Mouse (Mus musculus): ENCODE measurements around the gene Cyp2j5. TPM values are rescaled to one million over a fixed set of nuclear protein-coding genes. Genes with fewer than 3 reads are reported as not detected.

Cyp2j5 gene
- total and polyA plus RNA-seq, 3 experiments, result not detected

DNA sequence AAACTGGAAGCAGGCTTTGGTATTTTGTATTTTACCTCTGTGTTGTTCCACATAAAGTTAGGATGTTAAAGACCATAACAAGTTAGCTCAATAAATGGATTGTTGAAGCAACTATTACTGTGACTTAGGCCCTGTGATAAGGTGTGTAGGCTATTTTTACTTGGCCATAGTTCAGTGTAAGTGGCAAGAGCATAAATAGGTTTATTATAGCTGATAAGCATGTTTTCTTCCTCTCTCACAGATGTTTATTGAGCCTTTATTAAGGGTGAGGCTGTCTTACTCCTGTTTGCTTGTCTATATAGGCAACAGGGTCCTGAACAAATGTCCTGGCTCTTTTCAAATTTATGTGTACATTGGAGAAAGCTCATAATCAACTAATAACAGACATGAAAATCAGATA is 17.0 kb upstream of the Cyp2j5 start:
- no peak overlapping the region for H3K4me3 ChIP-seq (ENCODE audit: control insufficient read depth in 1 of 2, insufficient read depth in 1 of 2, low read depth in 2 of 2, low read length in 2 of 2)
- no peaks in the 10 kb centered on the region for H3K9me3 ChIP-seq (replicated peaks; ENCODE audit: insufficient read depth, low read length)
- no peak overlapping the region for H3K27ac ChIP-seq (ENCODE audit: control insufficient read depth, low read depth, low read length)
- TF ChIP-seq CHD2 (IDR thresholded peaks at IDR 0.05; ENCODE audit: low read length) (no peak), MEF2A (IDR thresholded peaks at IDR 0.05; ENCODE audit: extremely low read depth, insufficient replicate concordance, low read depth, low read length, poor library complexity, severe bottlenecking) (no peak), MYB (IDR thresholded peaks at IDR 0.05; ENCODE audit: low read depth, low read length) (no peak), SMC3 (IDR thresholded peaks at IDR 0.05; ENCODE audit: low read depth, low read length) (no peak), POLR2AphosphoS5 (IDR thresholded peaks at IDR 0.05; ENCODE audit: borderline replicate concordance, low read depth, low read length) (no peak), USF1 (IDR thresholded peaks at IDR 0.05; ENCODE audit: low read depth, low read length) (no peak), BHLHE40 (IDR thresholded peaks at IDR 0.05; ENCODE audit: borderline replicate concordance, low read depth, low read length) (no peak), RAD21 (IDR thresholded peaks at IDR 0.05; ENCODE audit: low read depth, low read length) (no peak), ELF1 (IDR thresholded peaks at IDR 0.05; ENCODE audit: low read depth, low read length) (no peak), TAL1 (IDR thresholded peaks at IDR 0.05; ENCODE audit: low read length) (no peak), MAZ (IDR thresholded peaks at IDR 0.05; ENCODE audit: low read depth, low read length) (no peak), KAT2A (conservative IDR thresholded peaks at IDR 0.05; ENCODE audit: low read depth, low read length) (no peak), E2F4 (IDR thresholded peaks at IDR 0.05; ENCODE audit: borderline replicate concordance, low read depth, low read length) (no peak), POLR2AphosphoS2 (IDR thresholded peaks at IDR 0.05; ENCODE audit: low read length) (no peak)
- no peak for DNase-seq (ENCODE audit: low read depth, low spot score)
- H3K9ac ChIP-seq (ENCODE audit: control insufficient read depth, low read depth, low read length, poor library complexity, severe bottlenecking), result no peak overlapping the region
- H3K27me3 ChIP-seq (ENCODE audit: control insufficient read depth in 1 of 2, insufficient read depth in 2 of 2, low read length in 2 of 2), result no peaks in the 10 kb centered on the region
- H3K79me2 ChIP-seq (ENCODE audit: control insufficient read depth, insufficient read depth, low read length, poor library complexity), result no peaks in the 10 kb centered on the region
- no peaks in the 10 kb centered on the region for H3K36me3 ChIP-seq (ENCODE audit: control insufficient read depth in 1 of 2, insufficient read depth in 2 of 2, low read length in 2 of 2)
- H3K4me1 ChIP-seq (ENCODE audit: control insufficient read depth in 1 of 2, insufficient read depth in 2 of 2, low read length in 2 of 2), result no peaks in the 10 kb centered on the region

DNA sequence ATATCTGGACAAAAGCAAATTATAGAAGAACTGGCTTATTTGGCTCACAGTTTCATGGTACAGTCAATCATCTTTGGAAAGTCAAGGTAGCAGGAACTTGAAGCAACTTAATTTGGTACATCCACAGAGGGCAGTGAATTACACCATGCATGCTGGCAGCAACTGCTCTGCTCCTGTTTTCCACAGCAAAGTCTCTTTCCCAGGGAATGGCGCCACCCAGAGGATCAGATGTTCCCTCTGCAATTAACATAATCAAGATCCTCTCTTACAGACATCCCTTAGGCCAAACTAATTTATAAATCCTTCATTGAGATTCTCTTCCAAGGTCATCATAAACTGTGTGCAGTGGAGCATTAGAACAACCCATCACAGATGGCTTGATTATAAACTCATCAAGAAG is 16.3 kb upstream of the Cyp2j5 start:
- H3K36me3 ChIP-seq (ENCODE audit: control insufficient read depth in 1 of 2, insufficient read depth in 2 of 2, low read length in 2 of 2), result no peaks in the 10 kb centered on the region
- no peak for TF ChIP-seq MYC (IDR thresholded peaks at IDR 0.05; ENCODE audit: low read depth, low read length)
- TF ChIP-seq ZKSCAN1 (IDR thresholded peaks at IDR 0.05; ENCODE audit: low read depth, low read length), result no peak
- no peak for TF ChIP-seq BHLHE40 (IDR thresholded peaks at IDR 0.05; ENCODE audit: borderline replicate concordance, low read depth, low read length)
- no peak for TF ChIP-seq NRF1 (IDR thresholded peaks at IDR 0.05; ENCODE audit: insufficient read depth, low read depth, low read length, poor library complexity, severe bottlenecking)
- no peak for TF ChIP-seq JUND (IDR thresholded peaks at IDR 0.05; ENCODE audit: low read depth, low read length)
- TF ChIP-seq SIN3A (IDR thresholded peaks at IDR 0.05; ENCODE audit: low read length), result no peak
- TF ChIP-seq E2F4 (IDR thresholded peaks at IDR 0.05; ENCODE audit: borderline replicate concordance, low read depth, low read length), result no peak
- no peak for TF ChIP-seq GABPA (IDR thresholded peaks at IDR 0.05; ENCODE audit: low read depth, low read length)
- no peak for TF ChIP-seq USF1 (IDR thresholded peaks at IDR 0.05; ENCODE audit: low read depth, low read length)
- no peak for TF ChIP-seq POLR2A (IDR thresholded peaks at IDR 0.05; ENCODE audit: control insufficient read depth in 1 of 2, insufficient read depth in 1 of 2, low read depth in 1 of 2, low read length in 2 of 2, poor library complexity in 1 of 2)
- H3K9me3 ChIP-seq (replicated peaks; ENCODE audit: insufficient read depth, low read length), result no peaks in the 10 kb centered on the region
- no peak overlapping the region for H3K4me3 ChIP-seq (ENCODE audit: control insufficient read depth in 1 of 2, insufficient read depth in 1 of 2, low read depth in 2 of 2, low read length in 2 of 2)
- H3K27ac ChIP-seq (ENCODE audit: control insufficient read depth, low read depth, low read length), result no peak overlapping the region
- DNase-seq (ENCODE audit: low read depth, low spot score), result no peak
- no peaks in the 10 kb centered on the region for H3K27me3 ChIP-seq (ENCODE audit: control insufficient read depth in 1 of 2, insufficient read depth in 2 of 2, low read length in 2 of 2)
- H3K4me1 ChIP-seq (ENCODE audit: control insufficient read depth in 1 of 2, insufficient read depth in 2 of 2, low read length in 2 of 2), result no peaks in the 10 kb centered on the region
- no peaks in the 10 kb centered on the region for H3K79me2 ChIP-seq (ENCODE audit: control insufficient read depth, insufficient read depth, low read length, poor library complexity)
- H3K9ac ChIP-seq (ENCODE audit: control insufficient read depth, low read depth, low read length, poor library complexity, severe bottlenecking), result no peak overlapping the region
